Mouse (Mus musculus): ENCODE measurements around the gene Zhx3.

DNA sequence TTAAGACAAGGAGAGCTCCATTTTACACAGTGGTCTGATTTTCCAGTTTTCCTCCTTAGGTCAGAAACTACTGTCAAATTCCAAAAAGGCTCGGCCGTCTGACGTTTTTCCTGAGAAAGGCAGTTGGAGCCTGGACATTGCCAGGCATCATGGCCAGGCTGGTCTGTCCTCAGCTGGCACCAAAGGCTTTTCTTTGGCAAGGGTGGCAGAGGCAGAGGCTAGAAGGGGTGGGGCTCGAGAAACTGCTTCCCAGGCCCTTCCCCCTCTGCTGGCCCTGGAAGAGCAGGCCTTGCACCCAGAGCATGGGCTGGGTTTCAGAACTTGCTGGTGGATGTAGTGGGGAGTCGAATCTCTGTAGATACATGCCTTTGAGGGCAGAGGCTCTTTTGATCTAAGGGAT, 9.6 kb upstream of the Zhx3 start:
- TF ChIP-seq CTCF (IDR thresholded peaks at IDR 0.05; ENCODE audit: low read depth) (no peak), EP300 (IDR thresholded peaks at IDR 0.05; ENCODE audit: low read depth) (no peak)
